ENCODE assay signal across 7 mouse cellular contexts in the genomic region with DNA sequence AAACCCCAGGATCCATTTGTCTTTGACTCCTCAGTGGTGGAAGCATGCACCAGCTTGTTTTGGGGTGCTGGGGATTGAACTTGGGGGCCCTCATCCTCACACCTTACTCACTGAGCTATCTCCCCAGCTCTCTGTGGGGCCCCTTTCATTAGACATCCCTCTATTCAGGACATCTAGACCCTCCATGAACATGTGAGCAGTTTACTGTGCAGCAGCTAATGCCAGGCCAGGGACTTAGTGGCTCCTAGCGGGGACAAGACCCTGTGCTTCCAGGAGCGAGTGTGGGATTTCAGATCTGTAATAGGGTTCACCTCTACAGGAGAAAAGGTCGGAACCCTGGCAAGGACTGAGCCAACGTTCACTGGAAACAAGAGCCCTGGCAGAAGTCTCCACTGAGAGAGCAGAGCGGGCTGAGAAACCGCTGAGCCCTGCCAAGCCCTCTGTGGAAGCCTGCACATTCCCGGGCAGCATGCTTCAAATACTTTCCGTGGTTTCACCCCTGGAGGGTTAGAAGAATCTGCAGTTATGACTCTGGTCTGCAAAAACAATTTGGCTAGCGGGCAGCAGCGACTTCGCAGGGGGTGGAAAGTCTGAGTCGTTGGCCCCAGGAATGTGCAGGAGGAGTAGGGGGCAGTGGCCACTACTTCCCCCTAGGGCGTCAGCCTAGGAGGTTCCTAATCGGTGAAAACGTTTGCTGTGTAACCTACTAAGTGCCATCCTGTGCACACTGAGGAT.
A peak's percentile ranks its signal among the peaks of the same experiment; 100 is the strongest.
DNase-seq lines count a peak whose midpoint lies in the region; ATAC-seq and TF ChIP-seq lines count a peak whose summit lies in the region.

No protein-coding gene starts in this region.

- WGBS in heart, embryonic 15.5 days = 8% methylated on average over 15 of the region's 15 CpGs
- WGBS in limb, embryonic 14.5 days = 6% methylated on average over 15 of the region's 15 CpGs

- no peak overlapping the region for H3K27ac ChIP-seq in CH12.LX (ENCODE audit: insufficient read depth, low read depth)
- H3K27ac ChIP-seq in heart, embryonic 15.5 days = peak overlapping the region; percentile 91
- H3K27ac ChIP-seq in limb, embryonic 14.5 days (replicated peaks; ENCODE audit: low read depth, low read length) = peak overlapping the region; percentile 66

- TF ChIP-seq EP300 in CH12.LX (IDR thresholded peaks at IDR 0.05; ENCODE audit: low read length) = 0 out of 2 replicates have a peak, but pooled peaks have one; percentile 10

- TF ChIP-seq CTCF in CH12.LX (conservative IDR thresholded peaks at IDR 0.05 in 1 of 2, IDR thresholded peaks at IDR 0.05 in 1 of 2; ENCODE audit: low read depth in 2 of 2, low read length in 2 of 2) = no peak

- H3K9ac ChIP-seq in CH12.LX (ENCODE audit: insufficient read depth, low read depth) = no peak overlapping the region
- H3K9ac ChIP-seq in heart, embryonic 15.5 days = no peak overlapping the region
- no peak overlapping the region for H3K9ac ChIP-seq in limb, embryonic 14.5 days (ENCODE audit: low read depth, low read length, severe bottlenecking)

- H3K4me3 ChIP-seq in CH12.LX (replicated peaks in 1 of 3; ENCODE audit: low read depth in 2 of 3, low read length in 2 of 3, poor library complexity in 1 of 3) = no peak overlapping the region
- no peak overlapping the region for H3K4me3 ChIP-seq in heart, embryonic 15.5 days
- no peak overlapping the region for H3K4me3 ChIP-seq in limb, embryonic 14.5 days (replicated peaks; ENCODE audit: low read length)

- no peaks in the 10 kb centered on the region for H3K36me3 ChIP-seq in CH12.LX (replicated peaks in 1 of 2; ENCODE audit: control insufficient read depth in 1 of 2, insufficient read depth in 1 of 2, low read length in 1 of 2)
- no peaks in the 10 kb centered on the region for H3K36me3 ChIP-seq in heart, embryonic 15.5 days
- H3K36me3 ChIP-seq in limb, embryonic 14.5 days (ENCODE audit: control insufficient read depth, insufficient read depth, low read length) = no peaks in the 10 kb centered on the region

- no peaks in the 10 kb centered on the region for H3K27me3 ChIP-seq in CH12.LX (replicated peaks)
- no peaks in the 10 kb centered on the region for H3K27me3 ChIP-seq in heart, embryonic 15.5 days
- H3K27me3 ChIP-seq in limb, embryonic 14.5 days (ENCODE audit: control insufficient read depth, insufficient read depth, low read length) = no peaks in the 10 kb centered on the region

- H3K4me2 ChIP-seq in CH12.LX (ENCODE audit: insufficient read depth, low read depth, poor library complexity, severe bottlenecking) = no peak overlapping the region
- peak overlapping the region; percentile 44 for H3K4me2 ChIP-seq in heart, embryonic 15.5 days
- peak overlapping the region; percentile 25; the same call in 1 of the 2 replicates for H3K4me2 ChIP-seq in limb, embryonic 14.5 days (replicated peaks; ENCODE audit: low read depth, low read length, severe bottlenecking)

- in situ Hi-C loops in CH12.LX (cut with MboI; ENCODE audit: low pct_ligation_motif_present, low pct_unique_long_range_greater_than_20kb, low sequenced_read_pairs) = no loop called here

- H3K9me3 ChIP-seq in CH12.LX (replicated peaks; ENCODE audit: low read length) = no peaks in the 10 kb centered on the region
- H3K9me3 ChIP-seq in heart, embryonic 15.5 days (replicated peaks) = no peaks in the 10 kb centered on the region
- no peaks in the 10 kb centered on the region for H3K9me3 ChIP-seq in limb, embryonic 14.5 days (ENCODE audit: control insufficient read depth, low read length)

- peak; percentile 92 for ATAC-seq in heart, embryonic 15.5 days (replicated peaks; ENCODE audit: insufficient number of reproducible peaks, insufficient read depth, low FRiP score, low read depth)
- peak; percentile 89 for ATAC-seq in limb, embryonic 14.5 days (ENCODE audit: low FRiP score, low read depth)
- no peak for ATAC-seq in granulocyte monocyte progenitor cell, adult 5-6 weeks (replicated peaks; ENCODE audit: poor library complexity, severe bottlenecking)

- peaks cover 3 to 10% of the 10 kb centered on the region in 2 experiments; a peak in 1 of 4 replicates for H3K4me1 ChIP-seq in CH12.LX (ENCODE audit: control insufficient read depth in 1 of 2, insufficient read depth in 2 of 2)
- peaks cover 26% of the 10 kb centered on the region for H3K4me1 ChIP-seq in heart, embryonic 15.5 days (replicated peaks)
- peaks cover 27% of the 10 kb centered on the region for H3K4me1 ChIP-seq in limb, embryonic 14.5 days (ENCODE audit: control insufficient read depth, insufficient read depth, low read length)

- no peaks in the 10 kb centered on the region for H3K79me2 ChIP-seq in CH12.LX (replicated peaks; ENCODE audit: control insufficient read depth, extremely low read depth, insufficient read depth, poor library complexity, severe bottlenecking)

- peak; percentile 24 for DNase-seq in CH12.LX (ENCODE audit: extremely low read depth)
- DNase-seq in embryo, embryonic 11.5 days (ENCODE audit: low read depth, low spot score) = peak; percentile 44
- DNase-seq in limb, embryonic 14.5 days (ENCODE audit: low spot score) = peak; percentile 92
- no peak for DNase-seq in layer of hippocampus, adult 9-11 months
- DNase-seq in frontal cortex, postnatal 10 days (ENCODE audit: low spot score in 2 of 2) = no peak

- no peak for TF ChIP-seq RAD21 in CH12.LX (IDR thresholded peaks at IDR 0.05; ENCODE audit: low read depth, low read length)

- no peak for TF ChIP-seq POLR2A in CH12.LX (IDR thresholded peaks at IDR 0.05; ENCODE audit: low read depth, low read length)
- no peak for TF ChIP-seq POLR2A in limb, embryonic 14.5 days (IDR thresholded peaks at IDR 0.05; ENCODE audit: borderline replicate concordance, extremely low read depth, insufficient read depth, insufficient read length)

- dilution Hi-C loops in CH12.LX (cut with MboI; ENCODE audit: extremely low pct_ligation_motif_present, extremely low pct_unique_long_range_greater_than_20kb, low sequenced_read_pairs) = no loop called here

TF ChIP-seq in CH12.LX, 34 proteins besides CTCF, POLR2A, EP300 and RAD21:
- TF ChIP-seq JUN (IDR thresholded peaks at IDR 0.05; ENCODE audit: insufficient read depth, low read depth, low read length) = 0 out of 2 replicates have a peak, but pooled peaks have one; percentile 5
- no peak for TF ChIP-seq TCF12 (IDR thresholded peaks at IDR 0.05; ENCODE audit: low read depth, low read length)

Comparison
In these comparisons a context has a peak if more than half of its experiments do, and no peak if none do; other contexts are left out.
1. DNase-seq: peak in CH12.LX (single experiment), embryo, embryonic 11.5 days (single experiment) and limb, embryonic 14.5 days (single experiment); none in layer of hippocampus, adult 9-11 months (single experiment) and frontal cortex, postnatal 10 days (0 of 2).